Mouse (Mus musculus) heart, postnatal 0 days (tissue): Measurements from ENCODE around the gene Akirin2.

Experiments
- CTCF ChIP-seq: IDR thresholded peaks from 2 replicates; pipeline ENCODE4 v1.5.1; 2016; ENCODE audit warnings: antibody characterized with exemption, control low read depth, low read depth
- EP300 ChIP-seq: IDR thresholded peaks from 2 replicates; pipeline ENCODE4 v1.6.1; 2016; ENCODE audit warnings: antibody characterized with exemption, low read depth

GRCm38 (mm10) chr4:34581990-34582389 is 31.3 kb downstream of the Akirin2 start:
- no peak for TF ChIP-seq CTCF
- no peak for TF ChIP-seq EP300
